Mouse (Mus musculus) ES-CJ7 (cell line): ENCODE data around the gene Mlkl.
A peak's percentile ranks its signal among the peaks of the same experiment; 100 is the strongest.

ENCODE experiments used
- DNase-seq: peaks from one replicate; pipeline ENCODE4 v3.0.0; 2011; ENCODE audit warnings: low read depth, low spot score

Gene Mlkl

GRCm38 (mm10) chr8:111337890-111338347, at the start of gene Mlkl:
TSS of gene Mlkl (minus strand) at chr8:111338177.
- peak; percentile 69 for DNase-seq

DNA sequence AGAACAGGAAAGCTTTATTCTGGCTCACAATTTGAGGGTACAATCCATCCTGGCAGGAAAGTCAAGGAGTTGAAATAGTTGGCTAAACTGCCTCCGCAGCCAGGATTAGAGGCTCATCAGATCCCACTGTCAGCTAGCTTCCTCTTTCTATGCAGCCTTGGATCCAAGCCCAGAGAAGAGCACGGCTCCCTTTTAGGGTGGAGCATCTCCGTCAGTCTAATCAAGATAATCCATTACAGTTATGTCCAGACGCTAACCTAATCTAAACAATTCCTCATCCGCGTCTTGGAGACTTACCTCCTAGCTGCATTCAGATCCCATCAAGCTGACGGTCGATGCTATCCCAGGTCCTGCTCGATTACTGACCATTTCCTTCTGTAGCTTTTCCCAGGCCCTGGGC, 47.9 kb upstream of the Mlkl start:
- no peak for DNase-seq

- DNase-seq: no peak
These were observed 46.7 kb upstream of the Mlkl start for GRCm38 (mm10) chr8:111384628-111385027.

GRCm38 (mm10) chr8:111375192-111375591, 37.2 kb upstream of the Mlkl start:
- DNase-seq: no peak

DNA sequence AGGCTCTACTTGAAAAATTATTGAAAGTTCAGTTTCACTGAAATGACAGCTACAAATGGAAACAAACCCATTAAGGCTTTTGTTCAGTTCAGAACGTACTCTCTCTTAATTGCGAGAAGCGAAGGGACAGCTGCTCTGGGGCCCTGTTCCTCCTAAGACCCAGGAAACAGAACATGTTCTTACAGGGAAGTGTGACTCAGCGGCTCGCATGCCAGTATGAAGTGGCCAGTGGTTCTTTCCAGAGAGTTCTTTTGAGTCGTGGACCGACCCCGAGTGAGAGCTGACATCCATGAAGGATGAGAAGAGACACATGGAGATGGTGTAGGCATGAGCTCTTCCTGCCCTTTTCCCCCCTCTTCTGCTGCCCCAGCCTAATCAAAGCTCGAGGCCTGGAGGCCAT, 31.7 kb upstream of the Mlkl start:
- DNase-seq: no peak

GRCm38 (mm10) chr8:111367350-111367749, 29.4 kb upstream of the Mlkl start:
- DNase-seq: no peak

DNA sequence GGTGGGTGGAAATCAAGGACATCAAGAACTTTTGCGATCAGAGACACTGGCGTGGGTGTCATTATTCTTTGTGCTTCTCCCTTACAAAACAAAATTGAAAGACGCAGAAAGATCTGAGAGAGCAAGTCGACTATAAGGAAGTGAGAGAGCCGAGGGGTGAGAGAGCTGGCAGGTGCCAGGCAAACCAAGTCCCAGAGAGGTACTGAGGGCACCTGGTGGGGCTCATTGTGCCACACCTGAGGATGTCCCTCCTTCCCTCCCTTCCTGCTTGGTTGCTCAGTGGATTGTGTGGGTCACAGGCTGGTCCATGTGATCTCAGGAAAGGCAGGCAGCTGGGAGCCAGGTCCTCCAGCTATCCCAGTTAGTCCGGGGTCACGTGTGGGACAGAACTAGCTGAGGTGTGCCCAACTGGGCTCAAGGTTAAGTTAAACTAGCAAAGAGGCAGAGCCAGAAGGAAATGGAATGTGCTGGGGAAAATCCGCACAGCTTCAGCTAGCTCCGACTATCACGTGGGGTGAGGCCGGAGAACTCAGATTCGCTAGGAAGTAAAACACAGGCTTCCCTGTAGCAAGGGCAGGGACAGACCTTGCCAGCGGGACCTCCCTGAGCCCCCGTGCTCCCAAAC, 28.7 kb upstream of the Mlkl start:
- DNase-seq: peak; percentile 56

DNA sequence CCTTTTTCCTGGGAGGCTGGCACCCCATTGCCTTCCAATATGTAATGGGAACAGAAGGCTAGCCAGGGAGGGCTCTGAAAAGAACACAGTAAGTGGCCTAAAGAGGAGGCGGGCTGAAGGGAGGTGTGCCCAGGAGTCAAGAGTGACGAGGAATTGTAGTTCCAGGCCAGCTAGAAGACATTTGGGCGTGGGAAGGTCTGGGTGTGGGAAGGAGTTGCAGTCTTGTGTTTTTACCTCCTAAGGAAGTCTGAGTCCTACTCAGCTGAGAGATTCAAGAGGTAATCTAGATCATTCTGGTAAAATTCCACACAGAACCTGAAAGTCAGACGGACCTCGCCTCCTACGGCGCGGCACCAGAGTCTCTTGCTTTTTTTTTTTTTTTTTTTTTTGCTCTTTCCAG, 25.5 kb upstream of the Mlkl start:
- DNase-seq: no peak

DNA sequence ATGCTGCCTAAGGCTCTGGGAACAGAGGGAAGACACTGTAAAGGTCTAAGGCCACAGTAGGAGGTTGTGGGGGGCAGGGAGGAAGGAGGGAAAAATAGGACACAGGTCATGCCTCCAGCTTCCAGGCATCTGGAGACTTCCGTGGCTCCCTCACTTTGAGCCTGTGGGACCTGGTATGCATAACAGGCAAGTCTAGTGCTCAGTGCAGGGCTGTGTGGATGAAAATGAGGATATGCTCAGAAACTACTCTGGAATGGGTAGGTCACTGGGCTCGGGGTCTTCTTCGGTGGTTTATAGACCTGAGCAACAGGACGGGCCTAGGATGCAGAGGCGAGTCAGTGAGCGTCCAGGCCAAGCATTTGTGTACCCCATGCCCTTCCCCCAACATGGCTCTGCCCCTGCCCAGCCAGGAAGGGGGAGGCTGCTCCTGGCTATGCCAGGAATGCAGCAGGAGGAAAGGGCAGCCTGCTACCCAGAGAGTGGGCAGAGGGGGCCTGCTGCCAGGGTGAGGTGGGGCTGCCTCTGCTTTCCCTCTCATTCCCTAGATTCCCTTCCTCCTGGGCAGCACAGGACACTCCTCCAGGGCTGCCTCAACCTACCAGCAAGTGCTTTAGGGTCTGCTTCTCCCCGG, 22.7 kb upstream of the Mlkl start:
- no peak for DNase-seq

DNA sequence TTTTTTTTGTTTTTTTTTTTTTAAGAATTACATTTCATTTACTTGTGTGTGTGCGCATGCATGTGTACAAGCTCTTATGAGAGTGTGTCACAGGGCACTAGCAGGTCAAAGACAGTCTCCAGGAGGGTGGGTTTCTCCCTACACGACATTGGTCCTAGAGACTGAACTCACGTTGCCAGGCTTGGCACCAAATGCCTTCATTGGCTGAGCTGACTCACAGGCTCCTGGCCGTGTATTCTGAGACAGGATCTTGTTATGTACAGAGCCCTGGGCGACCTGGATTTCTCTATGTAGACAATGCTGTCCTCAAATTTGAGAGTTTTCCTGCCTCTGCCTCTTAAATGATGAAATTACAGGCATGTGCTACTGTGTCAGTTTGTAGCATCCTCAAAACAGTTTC, 22.0 kb upstream of the Mlkl start:
- no peak for DNase-seq

GRCm38 (mm10) chr8:111358905-111359304, 20.9 kb upstream of the Mlkl start:
- DNase-seq: no peak

- DNase-seq: no peak
These were observed 19.5 kb upstream of the Mlkl start for GRCm38 (mm10) chr8:111357433-111357832.

GRCm38 (mm10) chr8:111353497-111353896, 15.5 kb upstream of the Mlkl start:
- no peak for DNase-seq

DNA sequence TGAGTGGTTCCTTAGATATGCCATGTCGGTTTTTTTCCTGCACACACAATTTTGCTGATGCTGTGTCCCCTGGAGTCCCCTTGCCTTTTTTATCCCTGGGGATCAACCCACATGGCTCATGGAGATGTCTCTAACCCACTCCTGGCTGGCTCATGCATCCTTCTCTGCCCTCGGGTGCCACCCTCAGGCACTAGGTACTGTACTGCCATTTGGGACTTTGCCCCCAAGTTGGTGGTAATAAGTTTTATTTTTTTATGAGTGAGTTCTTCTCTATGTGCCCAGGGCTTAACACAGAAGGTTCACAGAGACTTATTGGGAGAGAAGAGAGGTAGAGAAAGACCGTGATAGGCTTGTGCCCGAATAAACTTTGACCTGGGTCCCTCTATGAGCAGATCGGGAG, 14.3 kb upstream of the Mlkl start:
- DNase-seq: no peak

DNA sequence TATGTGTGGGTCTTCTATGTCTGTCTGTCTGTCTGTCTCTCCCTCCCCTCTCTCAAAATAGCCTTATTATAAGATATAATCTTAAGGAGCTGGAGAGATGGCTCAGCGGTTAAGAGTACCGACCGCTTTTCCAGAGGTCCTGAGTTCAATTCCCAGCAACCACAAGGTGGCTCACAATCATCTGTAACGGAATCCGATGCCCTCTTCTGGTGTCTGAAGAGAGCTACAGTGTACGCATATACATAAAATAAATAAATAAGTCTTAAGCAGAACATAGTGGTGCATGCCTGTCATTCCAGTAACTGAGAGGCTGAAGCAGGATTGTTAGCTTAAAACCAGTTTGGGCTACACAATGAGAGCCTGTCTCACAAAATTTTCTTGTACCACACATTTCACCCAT, 12.6 kb upstream of the Mlkl start:
- peak; percentile 55 for DNase-seq

- peak; percentile 77 for DNase-seq
These were observed 5.2 kb upstream of the Mlkl start for GRCm38 (mm10) chr8:111343225-111343624.

DNA sequence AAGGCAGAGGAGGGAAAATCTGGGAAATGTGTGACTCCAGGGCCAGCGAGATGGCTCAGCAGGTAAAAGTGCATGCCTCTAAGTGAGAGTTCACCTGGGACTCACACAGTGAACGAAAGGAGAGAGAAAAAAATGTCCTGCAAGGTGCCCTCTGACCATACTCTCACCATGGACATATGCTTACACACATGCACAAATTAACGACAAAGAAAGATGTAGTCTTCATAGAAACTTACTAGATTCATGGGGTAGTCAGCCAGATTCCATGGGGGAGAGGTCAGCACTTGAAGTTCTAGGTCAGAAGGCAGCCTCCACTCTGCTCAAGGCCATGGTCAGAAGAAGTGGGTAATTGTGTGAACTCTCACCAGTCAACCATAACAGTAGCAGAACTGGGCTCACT, 2.2 kb upstream of the Mlkl start:
- no peak for DNase-seq

- DNase-seq: no peak
These were observed 612 bp upstream of the Mlkl start for GRCm38 (mm10) chr8:111338370-111339208.

DNA sequence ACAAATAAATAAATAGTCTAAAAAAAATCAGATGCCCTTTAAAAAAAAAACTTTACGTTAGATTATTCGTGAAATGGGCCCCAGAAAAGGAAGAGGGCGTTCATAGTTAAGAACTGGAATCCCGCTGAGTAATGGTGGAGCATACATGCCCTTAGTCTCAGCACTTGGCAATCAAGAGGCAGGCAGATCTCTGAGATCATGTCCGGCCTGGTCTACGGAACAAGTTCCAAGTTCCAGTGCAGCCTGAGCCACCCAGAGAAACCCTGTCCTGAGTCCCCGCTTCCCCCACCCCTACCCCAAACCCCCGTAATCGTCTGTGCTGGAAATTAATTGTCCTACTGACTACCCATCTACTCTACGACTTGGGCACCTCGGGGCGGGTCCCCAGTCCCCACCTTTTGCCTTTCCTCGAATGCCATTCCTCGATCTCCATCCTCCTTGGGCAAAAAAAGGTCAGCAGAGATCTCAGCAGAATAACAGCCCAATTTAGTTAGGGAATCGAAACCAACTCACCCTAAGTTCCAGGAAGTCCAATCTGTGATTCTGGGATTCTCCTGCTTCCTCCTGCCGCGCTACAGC, 577 bp downstream of the Mlkl start:
- DNase-seq: peak; percentile 13

GRCm38 (mm10) chr8:111336692-111337091, 1.3 kb downstream of the Mlkl start:
- DNase-seq: no peak

DNA sequence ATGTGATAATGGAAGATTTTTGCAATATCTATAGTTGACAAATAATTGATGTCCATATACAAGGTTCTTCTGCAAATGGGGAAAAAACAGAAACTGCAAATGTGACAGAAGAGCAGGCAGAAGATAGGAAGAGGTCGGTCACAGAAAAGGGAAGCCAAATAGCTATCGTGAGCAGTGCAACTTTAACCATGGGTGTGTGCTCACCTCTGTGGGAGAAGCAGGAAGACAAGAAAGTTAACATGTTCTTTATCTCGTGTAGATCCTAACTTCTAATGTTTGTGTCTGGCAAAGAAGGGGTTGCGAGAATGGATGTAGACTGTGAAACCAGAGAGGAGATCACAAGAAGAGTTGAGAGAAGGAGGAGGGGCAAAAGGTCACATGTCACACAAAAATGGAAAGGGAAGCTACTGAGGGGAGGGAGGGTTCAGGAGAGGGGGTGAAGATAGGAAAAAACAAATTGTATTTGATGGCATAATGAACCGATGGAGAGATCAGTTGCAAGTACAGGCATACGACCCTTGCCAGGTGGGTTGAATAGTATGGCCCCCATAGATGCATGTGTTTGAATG, 12.7 kb downstream of the Mlkl start:
- no peak for DNase-seq

GRCm38 (mm10) chr8:111314729-111315128, 23.2 kb downstream of the Mlkl start:
- no peak for DNase-seq
